Mouse (Mus musculus) E14TG2a.4 (cell line): ENCODE measurements around the gene Plcxd1.

Experiments
- CTCF ChIP-seq: conservative IDR thresholded peaks from 2 replicates; pipeline ENCODE4 v1.5.1; 2014; ENCODE audit warnings: low read length
- NANOG ChIP-seq: IDR thresholded peaks from 2 replicates; pipeline ENCODE4 v1.6.1; 2014; ENCODE audit warnings: borderline replicate concordance, low read length, mixed read lengths
- POU5F1 ChIP-seq: IDR thresholded peaks from 2 replicates; pipeline ENCODE4 v1.6.1; 2014; ENCODE audit warnings: low read length, borderline replicate concordance

GRCm38 (mm10) chr5:110086161-110086866, 13.5 kb upstream of the Plcxd1 start:
- no peak for TF ChIP-seq CTCF
- TF ChIP-seq NANOG, result no peak
- TF ChIP-seq POU5F1, result no peak
